Mouse (Mus musculus) liver, embryonic 12.5 days (tissue): Measurements from ENCODE around the gene Pdzd3. TPM values are rescaled to one million over a fixed set of nuclear protein-coding genes. Genes with fewer than 3 reads are reported as not detected.
"Not testable (repeated sequence)": the region's sequence is repeated elsewhere in the genome, so short reads cannot be mapped to it uniquely, and the experiment has no call there.

Source experiments
- ATAC-seq: fragments of 200-750 bp; cut with Nextera tagmentation; 2 replicates; pipeline ENCODE4 v1.8.0; 2017; ENCODE audit warnings: moderate number of reproducible peaks, mild to moderate bottlenecking, moderate library complexity
- H3K27ac ChIP-seq: fragments of 300-500 bp; sonication (generic); 2 replicates; pipeline ENCODE4 v1.5.1; 2016; ENCODE audit warnings: mild to moderate bottlenecking
- H3K27me3 ChIP-seq: fragments of 300-500 bp; sonication (generic); replicated peaks from 2 replicates; pipeline ENCODE4 v1.6.1; 2016; ENCODE audit warnings: mild to moderate bottlenecking, moderate library complexity
- H3K36me3 ChIP-seq: fragments of 300-500 bp; sonication (generic); 2 replicates; pipeline ENCODE4 v1.6.1; 2016; ENCODE audit warnings: mild to moderate bottlenecking, moderate library complexity
- H3K4me1 ChIP-seq: fragments of 300-500 bp; sonication (generic); 2 replicates; pipeline ENCODE4 v1.6.1; 2016
- H3K4me2 ChIP-seq: fragments of 300-500 bp; sonication (generic); 2 replicates; pipeline ENCODE4 v1.6.1; 2016; ENCODE audit warnings: mild to moderate bottlenecking, moderate library complexity
- H3K4me3 ChIP-seq: fragments of 300-500 bp; sonication (generic); 2 replicates; pipeline ENCODE4 v1.5.1; 2016; ENCODE audit warnings: mild to moderate bottlenecking, moderate library complexity
- H3K9ac ChIP-seq: fragments of 300-500 bp; sonication (generic); 2 replicates; pipeline ENCODE4 v1.6.1; 2016; ENCODE audit warnings: mild to moderate bottlenecking, moderate library complexity
- H3K9me3 ChIP-seq: fragments of 300-500 bp; sonication (generic); replicated peaks from 2 replicates; pipeline ENCODE4 v1.6.1; 2016; ENCODE audit warnings: mild to moderate bottlenecking, moderate library complexity
- WGBS: fragments of 180-500 bp; shearing (Covaris S2); methylation state at CpG from one replicate; pipeline ENCODE4 v1.1.7; 2016; ENCODE audit not compliant: insufficient replicate concordance; 5-methylcytosine and 5-hydroxymethylcytosine counted together
- polyA plus RNA-seq: library from polyadenylated mRNA; unstranded; fragments of >200 nt; fragmentation: Nextera tagmentation; extraction: Ambion mirVana; gene quantifications from 2 replicates; pipeline ENCODE4 v1.2.1, GENCODE M21; 2016

Pdzd3 gene
- 0.15 and 0.17 TPM in 2 replicates for polyA plus RNA-seq

DNA sequence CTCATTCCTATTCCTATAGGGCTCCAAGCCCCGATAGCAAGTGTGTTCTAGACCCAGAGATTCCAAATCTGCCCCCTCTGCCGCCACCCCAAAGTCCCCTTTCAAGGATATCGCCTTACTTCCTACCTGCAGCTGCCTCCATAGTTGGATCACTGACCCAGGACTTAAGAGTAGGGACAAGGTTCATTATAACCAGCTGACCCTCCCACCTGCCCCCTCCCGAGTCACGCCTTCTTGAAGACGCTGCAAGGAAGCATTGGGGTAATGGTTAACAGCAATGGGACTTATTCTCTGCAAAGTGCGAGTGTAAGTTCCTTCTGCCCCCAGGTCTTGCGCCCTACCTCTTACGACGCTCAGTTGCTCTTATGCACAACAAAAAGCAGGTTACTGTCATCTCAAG lies at the start of gene Pdzd3:
TSS of gene Pdzd3 (minus strand) at position 158 of the 400 bp plus-strand sequence.
- no peaks in the 10 kb centered on the region for H3K9me3 ChIP-seq
- peaks cover 23% of the 10 kb centered on the region for H3K27me3 ChIP-seq
- no peak for ATAC-seq
- no peaks in the 10 kb centered on the region for H3K36me3 ChIP-seq
- 0 out of 2 replicates have a peak within 1 kb of the TSS, but pooled peaks have one; percentile 9 for H3K4me2 ChIP-seq
- WGBS: 68% methylated on average over 10 of the region's 10 CpGs
- H3K9ac ChIP-seq: no peak within 1 kb of the TSS
- H3K27ac ChIP-seq: no peak within 1 kb of the TSS
- H3K4me1 ChIP-seq: peaks cover 41% of the 10 kb centered on the region
- H3K4me3 ChIP-seq: no peak within 1 kb of the TSS

DNA sequence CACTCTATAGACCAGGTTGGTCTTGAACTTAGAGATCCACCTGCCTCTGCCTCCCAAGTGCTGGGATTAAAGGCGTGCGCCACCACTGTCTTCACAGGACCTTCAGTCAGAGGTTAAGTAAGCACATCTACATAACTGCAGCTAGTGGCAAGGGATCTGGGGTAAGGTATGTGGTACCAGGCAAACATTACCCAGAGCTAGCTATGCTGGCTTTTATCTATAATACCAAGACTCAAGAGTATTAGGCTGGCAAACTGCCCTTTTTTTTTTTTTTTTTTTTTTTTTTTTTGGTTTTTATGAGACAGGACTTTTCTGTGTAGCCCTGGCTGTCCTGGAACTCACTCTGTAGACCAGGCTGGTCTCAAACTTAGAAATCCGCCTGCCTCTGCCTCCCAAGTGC lies 48.7 kb upstream of the Pdzd3 start:
- WGBS: 94% methylated on average over 3 of the region's 3 CpGs
- ATAC-seq, H3K4me3 ChIP-seq, H3K27ac ChIP-seq, H3K9me3 ChIP-seq, H3K27me3 ChIP-seq, H3K4me2 ChIP-seq, H3K9ac ChIP-seq: not testable (repeated sequence)
- H3K36me3 ChIP-seq: peaks cover 86% of the 10 kb centered on the region
- peaks cover 29% of the 10 kb centered on the region for H3K4me1 ChIP-seq

DNA sequence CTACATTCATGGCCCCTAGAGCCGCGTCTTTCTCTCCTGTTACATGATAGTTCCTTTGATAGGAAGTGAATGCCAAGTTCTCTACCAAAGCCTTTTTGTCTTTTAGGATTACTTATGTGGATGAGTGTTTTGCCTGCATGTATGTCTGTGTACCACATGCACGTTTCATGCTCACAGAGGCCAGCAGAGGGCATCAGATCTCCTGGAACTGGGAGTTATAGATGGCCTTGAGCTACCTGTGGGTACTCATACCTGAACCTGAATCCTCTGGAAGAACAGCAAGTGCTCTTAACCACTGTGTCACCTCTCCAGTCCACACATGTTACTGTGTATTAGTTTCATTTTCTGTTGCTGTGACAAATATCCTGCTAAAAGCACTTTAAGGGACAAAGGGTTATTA lies 41.2 kb upstream of the Pdzd3 start:
- 63% methylated on average over 3 of the region's 3 CpGs for WGBS
- Histone ChIP-seq H3K36me3 (peaks cover 75% of the 10 kb centered on the region), H3K4me2 (no peak overlapping the region), H3K9ac (no peak overlapping the region), H3K4me1 (peaks cover 25% of the 10 kb centered on the region), H3K27me3 (peaks cover 6% of the 10 kb centered on the region; the same call in 1 of the 2 replicates), H3K4me3 (no peak overlapping the region), H3K9me3 (peaks cover 5% of the 10 kb centered on the region), H3K27ac (no peak overlapping the region)
- ATAC-seq: no peak

DNA sequence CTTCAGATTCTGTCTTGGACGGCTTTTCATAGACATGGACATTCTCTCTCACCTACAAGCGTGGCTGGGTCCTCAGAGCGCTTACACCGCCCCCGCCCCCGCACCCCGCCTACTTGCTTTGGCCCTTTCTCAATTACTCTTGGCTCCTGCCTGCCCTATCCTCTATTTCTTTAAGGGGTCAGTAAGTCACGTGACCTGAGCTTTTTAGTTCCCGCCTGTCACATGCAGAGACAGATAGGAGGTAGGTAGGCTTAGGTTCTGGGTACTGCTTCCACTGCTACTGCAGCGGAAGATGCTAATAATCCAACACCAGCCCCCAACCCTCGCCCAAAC lies 37.7 kb upstream of the Pdzd3 start:
- peaks cover 19% of the 10 kb centered on the region for H3K27me3 ChIP-seq
- peak overlapping the region; percentile 97 for H3K27ac ChIP-seq
- H3K4me1 ChIP-seq: peaks cover 60% of the 10 kb centered on the region
- H3K36me3 ChIP-seq: peaks cover 53% of the 10 kb centered on the region
- H3K4me3 ChIP-seq: peak overlapping the region; percentile 90
- H3K4me2 ChIP-seq: peak overlapping the region; percentile 92
- ATAC-seq: peak; percentile 52
- H3K9me3 ChIP-seq: peaks cover 5% of the 10 kb centered on the region
- H3K9ac ChIP-seq: peak overlapping the region; percentile 98
- WGBS: 7% methylated on average over 11 of the region's 11 CpGs

DNA sequence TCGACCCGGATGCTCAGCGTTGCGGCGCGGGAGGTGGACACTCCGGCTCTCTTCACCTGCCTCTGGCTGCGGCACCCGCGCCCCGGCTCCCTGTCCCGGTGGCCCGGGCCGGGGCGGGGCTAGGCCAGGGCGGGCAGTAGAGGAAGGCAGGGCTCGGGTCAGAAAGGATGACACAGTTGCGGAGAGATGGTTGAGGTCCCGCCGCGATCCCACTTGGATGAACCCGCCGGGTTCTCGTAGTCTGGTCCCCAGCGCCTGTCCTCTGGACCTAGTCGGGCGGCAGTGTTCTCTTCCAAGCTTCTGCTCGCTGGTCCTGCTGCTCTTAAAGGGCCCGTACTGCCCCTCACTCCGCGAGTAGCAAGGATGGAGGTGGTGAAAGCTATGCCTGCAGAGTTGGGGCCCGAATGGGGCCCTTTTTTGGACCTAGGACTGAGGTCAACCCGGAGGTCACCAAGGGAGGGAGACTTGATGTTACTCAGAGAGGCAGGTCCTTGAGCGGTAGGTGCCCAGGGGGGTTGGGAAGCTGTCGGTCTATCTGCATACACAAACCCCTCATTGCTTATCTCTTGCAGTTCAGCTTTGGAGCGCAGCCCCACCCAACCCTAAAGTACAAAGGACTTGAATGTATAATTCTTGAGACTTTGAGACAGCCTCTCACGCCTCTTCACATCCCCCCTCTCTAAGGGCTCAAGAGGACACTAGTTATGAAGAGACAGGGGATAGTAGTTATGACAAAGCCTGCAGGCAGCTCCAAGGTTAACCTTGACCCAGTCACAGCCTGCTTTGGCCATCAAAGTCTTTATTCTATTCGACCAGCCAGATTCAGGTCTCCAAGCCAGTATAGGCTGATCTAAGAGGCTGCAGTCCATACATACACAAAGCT lies 37.0 kb upstream of the Pdzd3 start, which contains the start of gene Abcg4:
TSS of gene Abcg4 (minus strand) at position 540 of the 883 bp plus-strand sequence.
- Histone ChIP-seq H3K9ac (peak within 1 kb of the TSS; percentile 98), H3K4me3 (peak within 1 kb of the TSS; percentile 90), H3K4me2 (peak within 1 kb of the TSS; percentile 92), H3K9me3 (peaks cover 5% of the 10 kb centered on the region), H3K4me1 (peaks cover 65% of the 10 kb centered on the region), H3K27me3 (peaks cover 19% of the 10 kb centered on the region), H3K36me3 (peaks cover 53% of the 10 kb centered on the region), H3K27ac (peak within 1 kb of the TSS; percentile 97)
- WGBS: 3% methylated on average over 38 of the region's 38 CpGs
- ATAC-seq: peak; percentile 87

DNA sequence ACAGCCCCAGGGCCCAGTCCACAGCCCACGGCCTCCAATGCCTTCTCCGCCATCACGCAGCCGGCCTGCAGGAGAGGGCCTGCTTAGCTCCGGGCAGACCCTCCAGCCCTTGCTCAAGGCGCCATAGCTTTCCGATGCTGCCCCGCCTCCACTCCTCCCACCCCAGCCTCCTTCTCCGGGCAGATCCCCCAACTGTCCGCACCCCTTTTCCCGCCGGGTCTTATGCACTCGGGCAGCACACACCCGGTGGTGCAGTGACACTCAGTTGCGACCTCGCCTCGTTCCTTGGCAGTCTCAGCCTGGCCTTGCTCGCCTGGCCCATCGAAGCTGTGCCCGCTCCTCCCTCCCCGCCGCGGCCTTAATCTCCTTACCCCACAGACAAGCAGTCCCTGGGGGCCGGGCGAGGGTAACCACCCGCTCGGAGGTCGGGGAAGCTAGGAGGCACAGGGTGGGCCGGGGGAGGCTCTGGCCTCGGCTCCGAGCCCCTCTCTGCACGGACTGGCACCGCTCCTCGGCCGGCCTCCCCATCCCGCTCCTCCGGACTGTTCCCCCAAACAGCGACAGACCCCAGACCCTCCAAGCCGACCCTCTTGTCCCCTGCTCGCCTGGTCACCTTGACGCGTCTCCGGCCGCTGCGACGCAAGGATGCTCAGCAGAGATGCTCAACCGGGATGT lies 36.3 kb upstream of the Pdzd3 start:
- WGBS: 2% methylated on average over 47 of the region's 47 CpGs
- Histone ChIP-seq H3K27me3 (peaks cover 19% of the 10 kb centered on the region), H3K9me3 (peaks cover 5% of the 10 kb centered on the region), H3K4me2 (peak overlapping the region; percentile 92), H3K4me3 (peak overlapping the region; percentile 90), H3K9ac (peak overlapping the region; percentile 98), H3K36me3 (peaks cover 52% of the 10 kb centered on the region), H3K27ac (peak overlapping the region; percentile 97), H3K4me1 (peaks cover 70% of the 10 kb centered on the region)
- ATAC-seq: peak; percentile 41

DNA sequence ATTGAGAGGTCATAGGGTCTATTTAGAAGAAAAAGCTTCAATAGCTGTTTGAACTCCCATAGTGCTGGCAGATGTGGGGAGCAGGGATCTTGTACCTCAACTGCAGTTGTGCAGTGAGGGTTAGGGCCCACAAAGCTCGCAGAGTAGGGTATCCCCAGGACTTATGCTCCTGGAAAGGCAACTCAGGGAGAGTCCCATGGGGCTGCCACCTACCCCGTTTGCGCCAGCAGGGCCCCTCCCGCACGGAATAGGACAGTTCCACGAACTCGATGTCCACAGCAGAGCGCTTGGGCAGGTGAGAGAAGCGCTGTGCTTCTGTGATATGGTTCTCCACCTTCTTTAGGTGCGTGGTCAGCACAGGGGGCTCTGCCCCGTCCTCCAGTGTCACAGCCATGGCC lies 35.7 kb upstream of the Pdzd3 start:
- Histone ChIP-seq H3K9ac (peak overlapping the region; percentile 98), H3K36me3 (peaks cover 52% of the 10 kb centered on the region), H3K27me3 (peaks cover 19% of the 10 kb centered on the region), H3K27ac (peak overlapping the region; percentile 97), H3K9me3 (peaks cover 5% of the 10 kb centered on the region), H3K4me3 (peak overlapping the region; percentile 90), H3K4me1 (peaks cover 70% of the 10 kb centered on the region), H3K4me2 (peak overlapping the region; percentile 92)
- peak; percentile 21 for ATAC-seq
- 8% methylated on average over 11 of the region's 11 CpGs for WGBS

DNA sequence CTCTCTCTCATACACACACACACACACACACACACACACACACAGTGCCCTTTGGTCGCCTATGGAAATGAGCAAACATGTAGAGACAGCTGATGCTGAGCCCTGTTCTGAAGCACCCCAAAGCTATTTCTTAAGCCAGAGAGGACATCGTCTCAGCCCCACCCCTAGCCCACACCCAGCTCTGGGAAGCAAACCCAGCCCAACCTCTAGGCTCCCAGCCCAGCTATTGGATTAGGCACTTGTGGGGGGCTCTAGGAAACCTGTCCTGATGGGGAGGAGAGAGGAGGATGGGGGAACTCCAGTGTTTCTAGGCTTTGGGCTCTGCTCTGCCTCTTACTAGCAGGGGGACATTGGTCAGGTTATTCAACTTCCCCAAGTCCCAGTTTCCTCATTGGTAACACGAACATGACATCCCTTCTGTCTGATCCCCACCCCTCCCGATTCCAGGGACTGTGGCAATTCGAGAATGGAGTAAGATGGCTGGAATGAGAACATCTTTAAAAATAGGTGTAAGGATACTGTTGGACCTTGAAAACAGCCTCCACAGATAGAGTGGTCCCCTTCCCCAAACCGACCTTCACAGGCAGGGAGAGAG lies 35.1 kb upstream of the Pdzd3 start:
- Histone ChIP-seq H3K4me2 (peak overlapping the region; percentile 92), H3K27me3 (peaks cover 19% of the 10 kb centered on the region), H3K9ac (peak overlapping the region; percentile 98), H3K27ac (peak overlapping the region; percentile 97), H3K9me3 (peaks cover 5% of the 10 kb centered on the region), H3K4me3 (peak overlapping the region; percentile 90), H3K36me3 (peaks cover 52% of the 10 kb centered on the region), H3K4me1 (peaks cover 73% of the 10 kb centered on the region)
- ATAC-seq: peak; percentile 58
- 16% methylated on average over 6 of the region's 6 CpGs for WGBS

DNA sequence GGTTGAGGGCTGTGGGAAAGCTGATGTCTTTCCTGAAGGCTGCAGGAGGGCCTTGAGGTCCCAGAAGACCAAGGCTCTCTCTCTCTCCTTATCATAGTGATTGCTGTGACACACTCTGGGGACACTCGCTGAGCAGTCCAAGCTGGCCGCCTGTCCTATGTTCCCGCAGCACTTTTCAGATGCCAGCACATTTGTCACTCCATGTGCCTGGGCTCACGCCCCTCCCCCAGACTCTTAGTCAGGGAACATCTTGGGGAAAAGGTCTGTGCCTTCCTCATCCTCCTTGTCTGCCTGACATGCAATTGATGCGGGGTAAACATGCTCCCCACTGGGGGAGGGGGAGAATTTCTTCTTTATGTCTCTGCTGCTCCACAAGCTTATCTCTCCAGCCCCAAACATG lies 31.9 kb upstream of the Pdzd3 start:
- Histone ChIP-seq H3K27me3 (peaks cover 19% of the 10 kb centered on the region), H3K27ac (0 out of 2 replicates have a peak overlapping the region, but pooled peaks have one; percentile 0), H3K4me1 (peaks cover 76% of the 10 kb centered on the region), H3K9me3 (no peaks in the 10 kb centered on the region), H3K4me3 (no peak overlapping the region), H3K36me3 (peaks cover 69% of the 10 kb centered on the region), H3K4me2 (no peak overlapping the region), H3K9ac (no peak overlapping the region)
- no peak for ATAC-seq
- 61% methylated on average over 5 of the region's 5 CpGs for WGBS

DNA sequence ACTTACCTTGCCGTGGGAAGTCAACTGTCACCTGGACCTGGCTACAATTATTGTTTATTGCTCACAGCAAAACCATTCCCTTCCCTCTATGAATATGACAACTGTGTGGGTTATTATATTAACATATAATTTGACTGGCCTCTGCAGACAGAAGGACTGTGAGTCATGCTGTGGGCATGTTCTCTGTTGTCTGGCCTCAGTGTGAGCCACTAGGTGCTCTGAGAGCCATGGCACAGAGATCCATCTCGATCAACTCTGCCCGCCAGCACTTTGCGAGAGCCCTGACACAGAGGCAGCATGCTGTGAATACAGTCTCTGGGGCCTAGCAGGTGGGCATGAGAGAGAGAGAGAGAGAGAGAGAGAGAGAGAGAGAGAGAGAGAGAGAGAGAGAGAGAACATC lies 18.7 kb upstream of the Pdzd3 start:
- Histone ChIP-seq H3K9me3 (0 out of 2 replicates have a peak, but pooled peaks cover 3% of the 10 kb centered on the region), H3K4me2 (no peak overlapping the region), H3K4me1 (peaks cover 26% of the 10 kb centered on the region), H3K9ac (no peak overlapping the region), H3K27me3 (no peaks in the 10 kb centered on the region), H3K4me3 (no peak overlapping the region), H3K36me3 (peaks cover 20% of the 10 kb centered on the region), H3K27ac (no peak overlapping the region)
- ATAC-seq: no peak
- 83% methylated on average over 4 of the region's 4 CpGs for WGBS

DNA sequence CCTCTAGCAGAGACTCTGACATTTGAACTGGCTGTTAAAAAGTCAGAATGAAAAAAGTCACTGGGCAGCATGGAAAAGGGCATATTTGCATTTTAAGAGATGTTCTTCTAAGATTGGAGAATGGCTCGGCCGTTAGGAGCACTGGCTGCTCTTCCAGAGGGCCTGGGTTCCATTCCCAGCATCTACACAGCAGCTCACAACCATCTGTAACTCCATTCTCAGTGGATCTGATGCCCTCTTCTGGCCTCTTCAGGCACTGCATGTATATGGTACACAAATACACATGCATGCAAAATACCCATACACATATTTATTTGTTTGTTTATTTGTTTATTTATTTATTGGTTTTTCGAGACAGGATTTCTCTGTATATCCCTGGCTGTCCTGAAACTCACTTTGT lies 17.8 kb upstream of the Pdzd3 start:
- peaks cover 26% of the 10 kb centered on the region for H3K4me1 ChIP-seq
- peaks cover 11% of the 10 kb centered on the region for H3K36me3 ChIP-seq
- H3K4me2 ChIP-seq: peak overlapping the region; percentile 97; the same call in 1 of the 2 replicates
- WGBS: 64% methylated on average over 3 of the region's 3 CpGs
- no peak overlapping the region for H3K4me3 ChIP-seq
- H3K27ac ChIP-seq: peak overlapping the region; percentile 55
- ATAC-seq: no peak
- H3K27me3 ChIP-seq: no peaks in the 10 kb centered on the region; the same call in 1 of the 2 replicates
- H3K9ac ChIP-seq: no peak overlapping the region
- H3K9me3 ChIP-seq: 0 out of 2 replicates have a peak, but pooled peaks cover 3% of the 10 kb centered on the region
